Mouse (Mus musculus): ENCODE data around the gene Ubb.

DNA sequence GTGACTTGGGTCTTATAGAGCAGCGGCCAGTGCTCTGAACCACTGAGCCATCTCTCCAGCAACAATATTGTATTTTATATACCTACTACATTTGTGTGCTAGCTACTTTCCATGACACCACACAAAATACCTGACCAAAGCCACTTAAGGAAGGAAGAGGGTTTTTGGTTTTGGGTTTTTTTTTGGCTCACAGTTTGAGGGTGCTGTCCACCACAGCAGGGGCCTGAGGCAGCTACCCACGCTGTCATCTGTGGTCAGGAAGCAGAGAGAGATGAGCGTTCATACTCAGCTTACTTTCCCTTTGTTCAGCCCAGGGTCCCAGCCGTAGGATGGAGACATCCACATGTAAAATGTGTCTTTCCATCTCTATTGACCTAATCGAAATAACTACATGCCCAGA is 36.1 kb downstream of the Ubb start:
- TF ChIP-seq CHD2 (IDR thresholded peaks at IDR 0.05; ENCODE audit: low read depth, low read length) (no peak), HCFC1 (IDR thresholded peaks at IDR 0.05; ENCODE audit: borderline replicate concordance, insufficient read depth, low read length) (no peak), MAFK (IDR thresholded peaks at IDR 0.05; ENCODE audit: insufficient read depth, low read depth, low read length) (no peak)
